Mouse (Mus musculus) heart, adult 2 months (tissue): Measurements from ENCODE around the gene Klhl26. TPM values are rescaled to one million over a fixed set of nuclear protein-coding genes. Genes with fewer than 3 reads are reported as not detected.
A peak's percentile ranks its signal among the peaks of the same experiment; 100 is the strongest.

Experiments
- DNase-seq, 2 experiments: peaks; one replicate each; pipeline ENCODE4 v3.0.0; 2021
- H3K27ac ChIP-seq: fragments of 200-600 bp; 2 replicates; pipeline ENCODE4 v1.8.1; 2022
- H3K27me3 ChIP-seq: fragments of 200-500 bp; 2 replicates; pipeline ENCODE4 v1.6.1; 2012; ENCODE audit warnings: mild to moderate bottlenecking, low read length, inconsistent platforms, mixed read lengths; ENCODE audit not compliant: control insufficient read depth, insufficient read depth
- H3K36me3 ChIP-seq: fragments of 200-500 bp; 2 replicates; pipeline ENCODE4 v1.6.1; 2012; ENCODE audit warnings: low read length, inconsistent platforms; ENCODE audit not compliant: control insufficient read depth, insufficient read depth
- H3K4me1 ChIP-seq: fragments of 200-500 bp; 2 replicates; pipeline ENCODE4 v1.6.1; 2011; ENCODE audit warnings: low read length; ENCODE audit not compliant: control insufficient read depth, insufficient read depth
- H3K4me3 ChIP-seq: fragments of 200-600 bp; 2 replicates; pipeline ENCODE4 v1.8.1; 2022
- H3K79me2 ChIP-seq: fragments of 200-500 bp; replicated peaks from 2 replicates; pipeline ENCODE4 v1.6.1; 2012; ENCODE audit warnings: mild to moderate bottlenecking, inconsistent platforms, low read length, moderate library complexity, mixed read lengths; ENCODE audit not compliant: control insufficient read depth, insufficient read depth
- H3K9ac ChIP-seq: fragments of 200-500 bp; 2 replicates; pipeline ENCODE4 v1.6.1; 2012; ENCODE audit warnings: low read depth, mild to moderate bottlenecking, control low read depth, inconsistent platforms, low read length, mixed read lengths
- CTCF ChIP-seq: fragments of 200-600 bp; IDR thresholded peaks from 2 replicates; pipeline ENCODE4 v1.8.1; 2022; ENCODE audit warnings: antibody characterized with exemption, mild to moderate bottlenecking, moderate library complexity
- EP300 ChIP-seq: fragments of 200-500 bp; IDR thresholded peaks from 2 replicates; pipeline ENCODE4 v1.6.1; 2011; ENCODE audit warnings: low read depth, low read length, control low read depth; ENCODE audit not compliant: insufficient read depth
- POLR2A ChIP-seq: fragments of 200-500 bp; IDR thresholded peaks from 2 replicates; pipeline ENCODE4 v1.6.1; 2011; ENCODE audit warnings: mild to moderate bottlenecking, low read depth, low read length, control low read depth; ENCODE audit not compliant: insufficient read depth
- WGBS: fragments of 180-500 bp; shearing (Covaris S2); methylation state at CpG from one replicate; pipeline ENCODE4 v1.1.7; 2018; 5-methylcytosine and 5-hydroxymethylcytosine counted together
- intact Hi-C: fragments of 180-260 bp; cut with DNase I; formaldehyde crosslinking; loops from one replicate; pipeline ENCODE4 v1.15.1; 2025
- polyA plus RNA-seq: library from polyadenylated mRNA; depleted of rRNA; stranded (reverse); fragments of >200 nt; gene quantifications from 2 replicates; pipeline ENCODE4 v1.2.3, GENCODE M21; 2012
- total RNA-seq, 2 experiments: library from RNA; stranded (reverse); gene quantifications; 2 replicates each; pipeline ENCODE4 v1.2.3; 2021

Klhl26 gene
- total and polyA plus RNA-seq, 3 experiments = 8.1 to 18.8 (median 8.6) TPM

- no peak for DNase-seq
- no peak overlapping the region for H3K4me3 ChIP-seq
- no peaks in the 10 kb centered on the region for H3K79me2 ChIP-seq
- intact Hi-C loops = no loop called here
- H3K27me3 ChIP-seq = peaks cover 35% of the 10 kb centered on the region
- TF ChIP-seq POLR2A (no peak), EP300 (no peak), CTCF (no peak)
- WGBS = 17% methylated on average over 20 of the region's 20 CpGs
- no peak overlapping the region for H3K9ac ChIP-seq
- H3K36me3 ChIP-seq = no peaks in the 10 kb centered on the region
- no peak overlapping the region for H3K27ac ChIP-seq
- H3K4me1 ChIP-seq = peaks cover 6% of the 10 kb centered on the region
Measured at GRCm38 (mm10) chr8:70490880-70491495, 14.2 kb upstream of the Klhl26 start.

GRCm38 (mm10) chr8:70490061-70490879 lies 13.5 kb upstream of the Klhl26 start:
- DNase-seq = no peak
- Histone ChIP-seq H3K4me1 (peaks cover 6% of the 10 kb centered on the region), H3K4me3 (no peak overlapping the region), H3K27ac (no peak overlapping the region), H3K36me3 (no peaks in the 10 kb centered on the region), H3K27me3 (peaks cover 35% of the 10 kb centered on the region), H3K79me2 (no peaks in the 10 kb centered on the region), H3K9ac (no peak overlapping the region)
- TF ChIP-seq EP300 (no peak), CTCF (no peak), POLR2A (no peak)
- WGBS = 38% methylated on average over 10 of the region's 10 CpGs
- intact Hi-C loops = no loop called here

- TF ChIP-seq EP300 = no peak
- no peak for TF ChIP-seq POLR2A
- TF ChIP-seq CTCF = no peak
- H3K79me2 ChIP-seq = no peaks in the 10 kb centered on the region
- H3K27ac ChIP-seq = no peak overlapping the region
- H3K4me1 ChIP-seq = peaks cover 6% of the 10 kb centered on the region
- no peak for DNase-seq
- 4% methylated on average over 37 of the region's 41 CpGs for WGBS
- intact Hi-C loops = no loop called here
- H3K36me3 ChIP-seq = no peaks in the 10 kb centered on the region
- H3K27me3 ChIP-seq = peaks cover 35% of the 10 kb centered on the region
- 0 out of 2 replicates have a peak overlapping the region, but pooled peaks have one; percentile 4 for H3K9ac ChIP-seq
- H3K4me3 ChIP-seq = peak overlapping the region; percentile 39
Measured at GRCm38 (mm10) chr8:70489576-70489975, 12.8 kb upstream of the Klhl26 start.

- WGBS = 9% methylated on average over 14 of the region's 14 CpGs
- Histone ChIP-seq H3K27me3 (peaks cover 33% of the 10 kb centered on the region), H3K27ac (no peak overlapping the region)
Measured at GRCm38 (mm10) chr8:70488931-70489470, 12.2 kb upstream of the Klhl26 start.

DNA sequence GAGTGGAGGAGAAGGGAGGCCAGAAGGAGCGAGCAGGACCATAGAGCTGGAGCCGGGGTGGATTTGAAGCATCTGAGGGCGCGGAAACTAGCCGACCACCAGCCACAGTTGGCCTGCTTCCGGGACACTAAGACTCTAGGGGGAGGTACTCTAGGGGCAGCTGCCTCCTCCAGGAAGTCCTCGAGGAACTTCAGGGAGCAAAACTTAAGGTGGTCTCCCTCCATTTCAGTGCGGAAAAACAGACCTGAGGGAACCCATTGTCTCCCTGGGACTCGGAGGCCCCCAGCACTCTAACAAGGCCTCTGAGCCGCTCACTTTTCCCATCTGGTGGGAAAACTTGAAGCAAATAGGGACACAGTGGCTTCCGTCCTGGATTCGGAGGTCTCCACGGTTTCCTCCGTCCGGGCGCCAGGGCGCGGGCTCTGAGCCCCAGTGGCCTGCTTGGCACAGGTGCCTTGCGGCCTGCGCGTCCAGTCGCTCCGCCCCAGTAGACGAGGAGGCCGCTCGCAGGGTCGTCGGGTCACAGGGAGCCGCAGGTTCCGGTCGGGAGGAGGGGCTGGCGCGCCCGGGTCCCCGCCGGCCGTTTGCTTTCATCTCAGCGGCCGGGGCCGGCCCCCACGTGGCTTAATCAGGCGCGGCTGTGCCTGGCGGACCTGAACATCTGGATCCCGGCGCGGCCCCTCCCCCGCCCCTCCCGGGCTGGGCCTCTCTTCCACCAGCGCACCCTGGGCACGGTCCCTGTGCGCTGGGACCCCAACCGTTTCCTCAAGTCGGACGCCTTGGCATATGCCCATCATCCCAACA lies 11.4 kb upstream of the Klhl26 start:
- H3K27ac ChIP-seq = no peak overlapping the region
- H3K4me3 ChIP-seq = peak overlapping the region; percentile 47
- no peaks in the 10 kb centered on the region for H3K36me3 ChIP-seq
- H3K9ac ChIP-seq = peak overlapping the region; percentile 23; the same call in 1 of the 2 replicates
- WGBS = 6% methylated on average over 55 of the region's 55 CpGs
- peaks cover 6% of the 10 kb centered on the region for H3K4me1 ChIP-seq
- H3K27me3 ChIP-seq = peaks cover 25% of the 10 kb centered on the region
- intact Hi-C loops = no loop called here
- no peak for TF ChIP-seq EP300
- TF ChIP-seq CTCF = no peak
- no peak for TF ChIP-seq POLR2A
- no peak for DNase-seq
- no peaks in the 10 kb centered on the region for H3K79me2 ChIP-seq

More at GRCm38 (mm10) chr8:70488931-70489470, 12.2 kb upstream of the Klhl26 start:
- Histone ChIP-seq H3K79me2 (no peaks in the 10 kb centered on the region), H3K4me3 (peak overlapping the region; percentile 39), H3K9ac (no peak overlapping the region), H3K4me1 (peaks cover 6% of the 10 kb centered on the region), H3K36me3 (no peaks in the 10 kb centered on the region)
- TF ChIP-seq CTCF (no peak), POLR2A (no peak), EP300 (no peak)
- no peak for DNase-seq
- intact Hi-C loops = no loop called here
